Mouse (Mus musculus): ENCODE results near the gene Zbtb4. TPM values are rescaled to one million over a fixed set of nuclear protein-coding genes. Genes with fewer than 3 reads are reported as not detected.

Gene Zbtb4
- polyA plus RNA-seq, 1 experiment from 2014 or later, result 2.1 TPM

- H3K4me3 ChIP-seq (ENCODE audit: low read depth, low read length), result no peak overlapping the region
- H3K4me1 ChIP-seq (ENCODE audit: control insufficient read depth, insufficient read depth, low read length), result peaks cover 3% of the 10 kb centered on the region; the same call in 1 of the 2 replicates
- H3K27me3 ChIP-seq (ENCODE audit: control insufficient read depth, insufficient read depth, low read length), result no peaks in the 10 kb centered on the region
- H3K9me3 ChIP-seq (replicated peaks; ENCODE audit: control insufficient read depth, low read length), result no peaks in the 10 kb centered on the region
- WGBS (ENCODE audit: insufficient replicate concordance), result 83% methylated on average over 5 of the region's 5 CpGs
- no peak for ATAC-seq (replicated peaks; ENCODE audit: insufficient number of reproducible peaks, low FRiP score, low TSS enrichment)
- no peak overlapping the region for H3K4me2 ChIP-seq
- H3K9ac ChIP-seq (ENCODE audit: low read depth, low read length), result no peak overlapping the region
- no peak overlapping the region for H3K27ac ChIP-seq (ENCODE audit: low read depth, low read length)
- no peaks in the 10 kb centered on the region for H3K36me3 ChIP-seq (ENCODE audit: control insufficient read depth, insufficient read depth, low read length)
Observed at GRCm38 (mm10) chr11:69787306-69787705, 21.6 kb downstream of the Zbtb4 start.

- ATAC-seq (replicated peaks; ENCODE audit: insufficient number of reproducible peaks, low FRiP score, low TSS enrichment), result no peak
- Histone ChIP-seq H3K36me3 (ENCODE audit: control insufficient read depth, insufficient read depth, low read length) (no peaks in the 10 kb centered on the region), H3K4me2 (no peak overlapping the region), H3K27ac (ENCODE audit: low read depth, low read length) (no peak overlapping the region), H3K4me3 (ENCODE audit: low read depth, low read length) (no peak overlapping the region), H3K9ac (ENCODE audit: low read depth, low read length) (no peak overlapping the region), H3K9me3 (replicated peaks; ENCODE audit: control insufficient read depth, low read length) (no peaks in the 10 kb centered on the region), H3K27me3 (ENCODE audit: control insufficient read depth, insufficient read depth, low read length) (peaks cover 7% of the 10 kb centered on the region; the same call in 1 of the 2 replicates), H3K4me1 (ENCODE audit: control insufficient read depth, insufficient read depth, low read length) (peaks cover 3% of the 10 kb centered on the region; the same call in 1 of the 2 replicates)
- WGBS (ENCODE audit: insufficient replicate concordance), result 66% methylated on average over 5 of the region's 5 CpGs
Observed at GRCm38 (mm10) chr11:69789431-69789830, 23.7 kb downstream of the Zbtb4 start.

- no peak overlapping the region for H3K4me3 ChIP-seq (ENCODE audit: low read depth, low read length)
- H3K9ac ChIP-seq (ENCODE audit: low read depth, low read length), result no peak overlapping the region
- H3K4me1 ChIP-seq (ENCODE audit: control insufficient read depth, insufficient read depth, low read length), result no peaks in the 10 kb centered on the region
- no peaks in the 10 kb centered on the region for H3K9me3 ChIP-seq (replicated peaks; ENCODE audit: control insufficient read depth, low read length)
- H3K36me3 ChIP-seq (ENCODE audit: control insufficient read depth, insufficient read depth, low read length), result no peaks in the 10 kb centered on the region
- H3K27ac ChIP-seq (ENCODE audit: low read depth, low read length), result no peak overlapping the region
- WGBS (ENCODE audit: insufficient replicate concordance), result 61% methylated on average over 5 of the region's 5 CpGs
- peaks cover 7% of the 10 kb centered on the region; the same call in 1 of the 2 replicates for H3K27me3 ChIP-seq (ENCODE audit: control insufficient read depth, insufficient read depth, low read length)
- H3K4me2 ChIP-seq, result no peak overlapping the region
- ATAC-seq (replicated peaks; ENCODE audit: insufficient number of reproducible peaks, low FRiP score, low TSS enrichment), result no peak
Observed at GRCm38 (mm10) chr11:69791420-69791819, 25.7 kb downstream of the Zbtb4 start.

- Histone ChIP-seq H3K27me3 (ENCODE audit: control insufficient read depth, insufficient read depth, low read length) (peaks cover 20% of the 10 kb centered on the region), H3K9me3 (replicated peaks; ENCODE audit: control insufficient read depth, low read length) (no peaks in the 10 kb centered on the region), H3K4me3 (ENCODE audit: low read depth, low read length) (no peak overlapping the region), H3K36me3 (ENCODE audit: control insufficient read depth, insufficient read depth, low read length) (no peaks in the 10 kb centered on the region), H3K4me1 (ENCODE audit: control insufficient read depth, insufficient read depth, low read length) (no peaks in the 10 kb centered on the region), H3K9ac (ENCODE audit: low read depth, low read length) (no peak overlapping the region), H3K27ac (ENCODE audit: low read depth, low read length) (no peak overlapping the region), H3K4me2 (no peak overlapping the region)
- 58% methylated on average over 5 of the region's 5 CpGs for WGBS (ENCODE audit: insufficient replicate concordance)
- ATAC-seq (replicated peaks; ENCODE audit: insufficient number of reproducible peaks, low FRiP score, low TSS enrichment), result no peak
Observed at GRCm38 (mm10) chr11:69793429-69793828, 27.7 kb downstream of the Zbtb4 start.

GRCm38 (mm10) chr11:69795168-69795982, 29.7 kb downstream of the Zbtb4 start, which contains the start of gene Chrnb1:
Chrnb1 (minus strand) TSS chr11:69795943.
- Histone ChIP-seq H3K4me1 (ENCODE audit: control insufficient read depth, insufficient read depth, low read length) (peaks cover 8% of the 10 kb centered on the region), H3K9me3 (replicated peaks; ENCODE audit: control insufficient read depth, low read length) (no peaks in the 10 kb centered on the region), H3K36me3 (ENCODE audit: control insufficient read depth, insufficient read depth, low read length) (no peaks in the 10 kb centered on the region), H3K27me3 (ENCODE audit: control insufficient read depth, insufficient read depth, low read length) (peaks cover 31% of the 10 kb centered on the region), H3K4me3 (ENCODE audit: low read depth, low read length) (peak within 1 kb of the TSS; percentile 47), H3K4me2 (peak within 1 kb of the TSS; percentile 86), H3K9ac (ENCODE audit: low read depth, low read length) (peak within 1 kb of the TSS; percentile 70), H3K27ac (ENCODE audit: low read depth, low read length) (no peak within 1 kb of the TSS)
- 2% methylated on average over 52 of the region's 52 CpGs for WGBS (ENCODE audit: insufficient replicate concordance)
- peak; percentile 93 for ATAC-seq (replicated peaks; ENCODE audit: insufficient number of reproducible peaks, low FRiP score, low TSS enrichment)

GRCm38 (mm10) chr11:69795983-69796435, 30.3 kb downstream of the Zbtb4 start:
- no peak for ATAC-seq (replicated peaks; ENCODE audit: insufficient number of reproducible peaks, low FRiP score, low TSS enrichment)
- no peaks in the 10 kb centered on the region for H3K9me3 ChIP-seq (replicated peaks; ENCODE audit: control insufficient read depth, low read length)
- peak overlapping the region; percentile 70; the same call in 1 of the 2 replicates for H3K9ac ChIP-seq (ENCODE audit: low read depth, low read length)
- peaks cover 35% of the 10 kb centered on the region for H3K27me3 ChIP-seq (ENCODE audit: control insufficient read depth, insufficient read depth, low read length)
- H3K4me1 ChIP-seq (ENCODE audit: control insufficient read depth, insufficient read depth, low read length), result peaks cover 11% of the 10 kb centered on the region
- H3K36me3 ChIP-seq (ENCODE audit: control insufficient read depth, insufficient read depth, low read length), result no peaks in the 10 kb centered on the region
- peak overlapping the region; percentile 47 for H3K4me3 ChIP-seq (ENCODE audit: low read depth, low read length)
- 3% methylated on average over 13 of the region's 13 CpGs for WGBS (ENCODE audit: insufficient replicate concordance)
- peak overlapping the region; percentile 86 for H3K4me2 ChIP-seq
- no peak overlapping the region for H3K27ac ChIP-seq (ENCODE audit: low read depth, low read length)

DNA sequence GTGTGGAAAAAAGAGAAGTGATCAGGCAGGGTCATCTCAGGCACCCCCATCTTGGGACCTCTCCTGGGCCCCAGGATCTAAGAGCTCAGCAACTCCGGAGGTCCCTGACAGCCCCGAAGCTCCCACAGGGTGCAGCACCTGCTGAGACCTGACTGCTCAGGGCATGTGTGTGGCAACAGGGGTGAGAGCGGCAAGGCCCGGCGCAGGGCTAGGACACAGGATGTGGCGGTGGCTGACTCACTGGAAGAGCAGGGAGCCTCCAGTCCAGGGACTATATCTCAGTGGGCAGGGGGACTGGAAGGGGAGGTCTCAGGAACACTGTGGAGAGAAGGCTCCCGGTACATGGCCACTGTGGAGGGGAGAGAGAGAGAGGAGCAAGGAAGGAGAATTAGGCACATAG, 32.2 kb downstream of the Zbtb4 start:
- Histone ChIP-seq H3K4me1 (ENCODE audit: control insufficient read depth, insufficient read depth, low read length) (peaks cover 19% of the 10 kb centered on the region), H3K9me3 (replicated peaks; ENCODE audit: control insufficient read depth, low read length) (no peaks in the 10 kb centered on the region), H3K4me3 (ENCODE audit: low read depth, low read length) (no peak overlapping the region), H3K27ac (ENCODE audit: low read depth, low read length) (no peak overlapping the region), H3K4me2 (no peak overlapping the region), H3K36me3 (ENCODE audit: control insufficient read depth, insufficient read depth, low read length) (no peaks in the 10 kb centered on the region), H3K27me3 (ENCODE audit: control insufficient read depth, insufficient read depth, low read length) (peaks cover 51% of the 10 kb centered on the region), H3K9ac (ENCODE audit: low read depth, low read length) (no peak overlapping the region)
- ATAC-seq (replicated peaks; ENCODE audit: insufficient number of reproducible peaks, low FRiP score, low TSS enrichment), result no peak
- WGBS (ENCODE audit: insufficient replicate concordance), result 52% methylated on average over 7 of the region's 7 CpGs

- peaks cover 33% of the 10 kb centered on the region for H3K4me1 ChIP-seq (ENCODE audit: control insufficient read depth, insufficient read depth, low read length)
- peak overlapping the region; percentile 98 for H3K4me2 ChIP-seq
- H3K9ac ChIP-seq (ENCODE audit: low read depth, low read length), result no peak overlapping the region
- H3K27ac ChIP-seq (ENCODE audit: low read depth, low read length), result no peak overlapping the region
- ATAC-seq (replicated peaks; ENCODE audit: insufficient number of reproducible peaks, low FRiP score, low TSS enrichment), result no peak
- H3K9me3 ChIP-seq (replicated peaks; ENCODE audit: control insufficient read depth, low read length), result no peaks in the 10 kb centered on the region
- no peaks in the 10 kb centered on the region for H3K36me3 ChIP-seq (ENCODE audit: control insufficient read depth, insufficient read depth, low read length)
- 26% methylated on average over 12 of the region's 12 CpGs for WGBS (ENCODE audit: insufficient replicate concordance)
- H3K4me3 ChIP-seq (ENCODE audit: low read depth, low read length), result peak overlapping the region; percentile 47
- H3K27me3 ChIP-seq (ENCODE audit: control insufficient read depth, insufficient read depth, low read length), result peaks cover 58% of the 10 kb centered on the region
Observed at GRCm38 (mm10) chr11:69799394-69800137, 33.9 kb downstream of the Zbtb4 start.
